Mouse (Mus musculus): ENCODE results near the gene Ehhadh. TPM values are rescaled to one million over a fixed set of nuclear protein-coding genes. Genes with fewer than 3 reads are reported as not detected.
"Not testable (repeated sequence)": the region's sequence is repeated elsewhere in the genome, so short reads cannot be mapped to it uniquely, and the experiment has no call there.

The Ehhadh gene
- 1 to 10 TPM; 1.1 to 1.2 TPM for total RNA-seq (2021)
- long read RNA-seq, partial matches to known transcripts: 0 of 1 reads
- long read RNA-seq, other reads (novel, unspliced or antisense): 0 of 1 reads

DNA sequence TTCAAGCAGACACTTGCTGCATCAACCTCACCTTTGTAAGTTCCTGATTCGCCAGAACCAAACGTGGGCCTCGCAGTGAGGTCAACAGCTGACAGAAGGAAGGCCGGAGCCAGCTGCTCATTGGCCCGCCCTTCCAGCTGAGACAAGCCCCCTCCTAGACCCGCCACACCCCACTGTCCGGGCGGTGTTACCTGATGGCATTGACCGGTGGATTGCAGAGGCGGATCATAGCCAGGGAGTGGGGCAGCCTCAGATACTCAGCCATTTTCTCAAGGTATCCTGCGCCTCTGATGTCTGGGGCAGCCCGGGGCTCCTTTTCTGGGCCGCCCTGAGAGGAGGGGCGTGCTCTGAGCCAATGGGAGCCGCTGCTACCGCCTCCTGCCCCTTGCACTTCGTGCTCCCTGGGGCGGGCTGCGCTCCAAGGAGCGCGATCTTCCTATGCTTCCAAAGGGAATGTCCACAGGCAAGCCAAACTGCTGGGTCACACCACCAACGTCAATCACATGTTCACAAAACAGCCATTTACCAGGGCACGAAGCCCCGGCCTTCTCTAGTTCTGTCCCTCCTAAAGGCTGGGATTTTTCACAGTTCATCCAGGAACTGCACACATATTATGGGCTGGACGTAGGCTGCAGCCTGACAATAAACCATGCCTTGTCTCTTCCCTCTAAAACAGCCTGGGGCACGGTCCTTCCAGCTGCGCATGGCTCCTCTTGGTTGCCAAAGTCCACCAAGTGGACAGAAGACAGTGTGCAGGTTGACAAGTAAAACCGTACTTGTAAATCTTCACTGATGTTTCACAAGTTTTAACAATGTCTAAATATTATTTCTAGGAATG lies at the start of gene Ehhadh:
TSS of gene Ehhadh (minus strand) at position 292 of the 838 bp plus-strand sequence.
- DNase-seq (ENCODE audit: low spot score in 2 of 2): peak; percentile 24 to 34

DNA sequence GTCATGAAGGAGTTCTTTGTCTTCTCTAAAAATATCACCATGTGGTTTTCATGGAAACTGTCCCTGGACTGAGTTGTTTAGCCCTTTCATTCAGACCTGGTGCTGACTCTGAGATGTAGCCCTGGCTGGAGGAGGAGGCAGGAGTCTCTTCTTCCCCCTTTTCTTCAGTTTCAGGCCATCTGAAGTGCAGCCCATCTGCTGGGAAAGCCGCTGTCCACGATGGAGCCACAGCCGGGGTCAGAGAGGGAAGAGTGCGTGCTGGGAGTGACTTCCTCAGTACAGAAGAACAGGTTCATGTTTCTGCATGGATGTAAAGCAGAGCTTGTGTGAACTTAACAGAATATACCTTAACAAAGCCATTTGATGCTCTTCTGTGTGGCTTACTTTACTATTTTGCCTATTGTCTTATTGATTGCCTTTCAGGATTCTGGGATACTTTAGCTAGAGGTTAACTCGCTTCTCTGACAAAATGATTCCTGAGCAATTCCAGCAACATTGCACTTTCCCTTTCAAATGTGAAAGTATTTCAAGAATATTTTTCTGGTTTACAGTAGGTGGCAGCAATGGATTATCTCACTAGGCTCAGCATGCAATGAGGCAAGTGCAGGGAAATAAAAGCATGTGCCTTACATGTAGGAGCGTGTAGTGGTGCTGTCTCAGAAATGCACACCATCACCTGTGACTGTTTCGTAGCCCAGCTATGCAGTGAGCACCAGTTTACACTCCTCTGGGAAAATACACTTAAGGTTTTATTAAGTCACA lies 48.9 kb upstream of the Ehhadh start:
- no peak for DNase-seq (ENCODE audit: low spot score in 2 of 2)

DNA sequence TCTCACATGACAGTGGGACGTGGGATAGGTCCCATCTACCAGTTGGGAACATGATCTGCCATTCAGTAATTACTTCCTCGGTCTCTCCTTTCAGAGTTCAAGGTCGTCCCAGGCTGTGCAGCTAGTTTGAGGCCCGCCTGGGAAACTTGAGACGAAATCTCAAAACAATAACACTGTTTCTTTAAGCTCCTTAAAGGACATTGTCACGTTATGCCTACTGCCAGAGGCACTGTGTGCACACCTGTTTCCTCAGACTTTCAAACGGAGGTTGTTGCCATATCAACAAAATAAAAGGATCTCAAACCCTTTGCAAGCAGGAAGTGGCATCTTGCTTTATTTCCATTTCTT lies 48.0 kb upstream of the Ehhadh start:
- no peak for DNase-seq (ENCODE audit: low spot score in 2 of 2)

- no peak for DNase-seq (ENCODE audit: low spot score in 2 of 2)
These were observed 47.4 kb upstream of the Ehhadh start for GRCm38 (mm10) chr16:21834866-21835583.

GRCm38 (mm10) chr16:21833970-21834369 lies 46.4 kb upstream of the Ehhadh start:
- DNase-seq (ENCODE audit: low spot score in 2 of 2): no peak

DNA sequence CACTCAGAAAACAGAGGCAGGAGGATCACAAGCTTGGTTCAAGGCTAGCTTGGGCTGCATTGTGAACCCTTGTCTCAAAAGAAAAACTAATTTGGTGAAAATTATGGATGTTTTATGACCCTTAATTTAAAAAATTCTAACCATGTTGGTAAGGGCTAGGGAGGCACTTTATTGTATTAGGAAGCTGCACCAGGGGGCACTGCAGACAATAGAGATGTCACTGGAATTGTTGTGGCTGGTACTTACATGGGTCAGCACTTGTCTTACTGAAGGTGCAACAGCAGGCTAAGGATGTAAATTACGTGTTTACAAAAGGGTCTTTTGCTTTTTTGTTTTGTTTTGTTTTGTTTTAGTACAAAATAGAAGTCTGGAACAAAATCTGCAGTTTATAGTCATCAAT lies 45.9 kb upstream of the Ehhadh start:
- DNase-seq (ENCODE audit: low spot score in 2 of 2): no peak

GRCm38 (mm10) chr16:21831764-21832163 lies 44.2 kb upstream of the Ehhadh start:
- DNase-seq (ENCODE audit: low spot score in 2 of 2): no peak

GRCm38 (mm10) chr16:21830784-21831183 lies 43.2 kb upstream of the Ehhadh start:
- no peak for DNase-seq (ENCODE audit: low spot score in 2 of 2)

DNA sequence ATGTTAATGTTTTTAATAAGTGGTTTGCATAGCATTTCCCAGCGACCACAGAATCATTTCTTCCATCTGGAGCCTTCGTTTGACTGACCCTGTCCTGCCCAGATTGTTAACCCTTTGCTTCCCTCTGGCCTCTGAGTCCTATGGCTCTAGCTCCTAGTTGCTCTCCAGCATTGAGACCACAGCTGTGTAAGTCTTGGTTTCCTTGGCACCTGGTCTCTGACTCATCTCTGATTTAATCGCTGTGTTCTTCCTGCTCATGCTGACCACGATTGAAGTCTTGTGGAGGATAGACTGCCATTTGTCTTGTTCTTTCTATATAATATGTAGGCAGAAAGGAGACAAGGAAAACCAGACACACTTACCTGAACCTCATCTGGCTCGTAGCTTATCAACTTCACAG lies 42.1 kb upstream of the Ehhadh start:
- no peak for DNase-seq (ENCODE audit: low spot score in 2 of 2)

GRCm38 (mm10) chr16:21827581-21827980 lies 40.0 kb upstream of the Ehhadh start:
- no peak for DNase-seq (ENCODE audit: low spot score in 2 of 2)

DNA sequence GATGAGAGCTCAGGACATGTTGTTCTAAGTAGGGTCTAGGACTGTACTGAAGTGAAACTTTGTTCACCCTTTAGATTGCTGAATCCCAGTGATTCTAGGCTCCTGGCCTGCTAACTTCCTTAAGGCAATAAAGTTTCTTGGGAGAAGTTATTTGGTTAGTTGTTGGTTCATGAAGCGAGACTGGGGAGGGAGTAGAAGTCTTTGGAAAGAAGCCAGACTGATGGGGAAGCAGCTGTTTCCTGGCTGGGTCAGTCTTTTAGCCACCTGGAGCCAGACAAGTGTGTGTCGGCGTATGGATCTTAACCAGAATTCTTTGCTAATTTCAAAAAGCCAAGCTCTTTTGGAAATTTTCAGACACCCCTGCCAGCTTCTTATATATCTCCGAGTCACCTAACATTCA lies 39.5 kb upstream of the Ehhadh start:
- DNase-seq (ENCODE audit: low spot score in 2 of 2): no peak

DNA sequence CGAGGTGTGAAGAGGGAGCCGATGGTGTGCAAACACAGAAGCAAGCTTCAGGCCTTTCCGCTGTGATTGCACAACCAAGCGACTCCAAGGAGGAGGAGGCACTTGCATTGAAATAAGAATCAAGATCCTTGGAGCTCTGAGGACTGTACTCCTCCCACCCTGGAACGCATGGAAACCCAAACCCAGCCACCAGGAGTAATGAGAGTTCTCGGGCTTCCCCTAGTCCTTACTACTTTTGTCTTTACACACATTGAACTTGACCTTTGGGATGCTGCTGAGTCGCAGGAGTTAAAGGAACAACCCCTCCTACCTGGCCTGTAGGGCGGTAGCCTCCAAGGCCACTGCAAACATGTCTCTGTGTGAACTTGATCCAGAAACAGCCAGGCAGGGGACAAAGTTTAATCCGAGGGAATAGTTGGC lies 38.0 kb upstream of the Ehhadh start:
- DNase-seq (ENCODE audit: low spot score in 2 of 2): no peak

DNA sequence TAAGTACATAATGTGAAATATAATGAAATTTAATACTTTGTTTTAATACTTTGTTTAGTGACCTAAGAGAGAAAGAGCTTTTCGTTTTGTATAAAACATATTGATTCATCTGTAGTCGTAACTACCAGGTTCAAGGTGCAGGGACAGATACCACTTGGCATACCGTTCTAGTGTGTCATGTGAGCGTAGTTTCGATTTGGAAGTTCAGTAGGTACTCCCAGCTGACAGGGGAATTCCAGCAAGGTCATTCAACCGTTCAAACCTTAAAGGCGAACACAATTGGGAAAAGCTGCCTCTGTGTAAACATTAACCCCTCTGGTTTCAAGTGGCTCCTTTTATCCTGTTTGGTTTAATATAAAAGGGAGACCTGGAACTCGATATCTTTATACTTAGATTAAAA lies 31.0 kb upstream of the Ehhadh start:
- DNase-seq (ENCODE audit: low spot score in 2 of 2): no peak

GRCm38 (mm10) chr16:21818132-21818531 lies 30.5 kb upstream of the Ehhadh start:
- DNase-seq (ENCODE audit: low spot score in 2 of 2): no peak

DNA sequence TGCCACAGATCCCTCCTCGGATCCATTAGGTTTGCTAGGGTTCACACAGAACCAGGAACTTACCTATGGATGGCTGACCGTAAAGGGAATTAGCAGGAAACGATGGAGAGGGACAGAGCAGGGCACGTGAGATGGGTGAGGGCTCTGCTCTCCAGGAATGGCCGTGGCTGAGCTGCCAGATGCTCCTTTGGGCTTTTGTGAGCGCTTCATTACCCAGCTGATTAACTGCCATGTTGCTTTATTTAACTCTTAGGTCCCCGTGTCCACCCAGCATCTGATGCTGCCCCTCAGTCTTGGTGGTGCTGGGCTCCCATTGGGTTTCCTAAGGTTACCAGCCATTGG lies 28.0 kb upstream of the Ehhadh start:
- no peak for DNase-seq (ENCODE audit: low spot score in 2 of 2)

GRCm38 (mm10) chr16:21814861-21815668 lies 27.5 kb upstream of the Ehhadh start:
- peak; percentile 35 to 58 for DNase-seq (ENCODE audit: low spot score in 2 of 2)

DNA sequence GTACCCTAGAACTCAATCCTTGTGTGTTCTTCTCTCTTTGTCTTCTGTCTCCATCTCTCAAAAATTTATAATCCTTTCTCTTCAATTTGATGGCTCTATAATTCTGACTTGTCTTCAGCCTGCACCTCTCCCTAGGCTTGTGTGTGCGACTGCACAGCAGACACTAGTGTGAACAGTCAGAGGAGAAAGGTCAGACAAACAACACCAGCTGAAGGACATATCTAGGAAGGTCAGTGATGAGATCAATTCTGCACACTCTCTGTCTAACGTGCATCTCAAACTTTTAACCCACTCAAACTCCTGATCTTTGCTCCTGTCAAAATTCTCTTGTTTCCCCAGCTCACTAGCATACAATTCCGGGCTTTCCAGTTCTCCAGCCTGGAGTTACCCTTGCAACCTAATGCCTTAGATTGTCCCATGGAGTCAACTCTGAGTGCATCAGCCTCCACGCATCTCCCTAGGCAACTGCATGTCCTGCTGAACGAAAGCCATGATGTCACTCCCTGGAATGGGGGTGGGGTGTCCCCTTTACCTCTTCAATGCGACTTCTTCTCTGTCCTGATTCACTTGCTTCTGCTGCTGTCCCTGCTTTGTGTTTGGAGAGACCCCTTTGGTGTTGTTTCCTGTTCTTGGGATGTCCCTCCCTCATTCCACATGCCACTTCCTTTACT lies 25.7 kb upstream of the Ehhadh start:
- DNase-seq (ENCODE audit: low spot score in 2 of 2): no peak

DNA sequence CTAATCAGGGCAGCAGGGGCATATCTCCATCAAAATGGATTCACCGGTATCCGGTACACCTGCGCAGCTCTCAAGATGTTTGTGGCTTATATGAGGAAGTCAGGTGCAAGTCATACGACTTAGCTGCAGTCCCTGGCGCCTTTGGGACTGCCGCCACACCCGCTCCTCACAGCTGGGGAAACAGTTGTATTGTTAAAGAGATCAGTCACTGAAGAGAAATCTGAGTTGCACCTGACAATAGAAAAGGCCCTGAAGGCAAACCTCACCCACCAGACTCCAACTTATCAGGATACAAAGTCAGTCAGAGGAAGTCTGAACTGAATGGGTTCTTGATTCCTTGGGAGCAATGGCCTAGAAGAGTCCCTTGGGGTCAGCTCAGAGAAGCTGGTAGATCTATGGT lies 20.2 kb upstream of the Ehhadh start:
- not testable (repeated sequence) for DNase-seq (ENCODE audit: low spot score in 2 of 2)

GRCm38 (mm10) chr16:21806892-21807291 lies 19.3 kb upstream of the Ehhadh start:
- DNase-seq (ENCODE audit: low spot score in 2 of 2): no peak

DNA sequence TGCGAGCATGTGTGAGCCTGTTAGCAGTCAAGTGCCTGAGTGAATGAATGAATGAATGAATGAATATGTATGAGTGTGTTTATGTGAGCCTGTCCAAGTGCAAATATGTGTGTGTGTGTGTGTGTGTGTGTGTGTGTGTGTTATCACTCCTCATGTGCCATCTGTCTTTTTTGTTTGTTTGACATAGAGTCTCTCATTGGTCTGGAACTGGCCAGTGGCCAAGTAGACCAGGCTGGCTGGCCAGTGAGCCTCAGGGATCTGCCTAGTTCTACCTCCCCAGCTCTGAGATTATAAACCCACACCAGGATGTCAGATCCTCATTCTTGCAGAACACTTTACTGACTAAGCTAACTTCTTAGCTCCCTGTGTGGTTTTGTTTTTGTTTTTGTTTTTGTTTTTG lies 16.7 kb upstream of the Ehhadh start:
- DNase-seq (ENCODE audit: low spot score in 2 of 2): no peak
